Mouse (Mus musculus): Measurements from ENCODE around the gene 4930447C04Rik.
A peak's percentile ranks its signal among the peaks of the same experiment; 100 is the strongest.

The 4930447C04Rik gene

DNA sequence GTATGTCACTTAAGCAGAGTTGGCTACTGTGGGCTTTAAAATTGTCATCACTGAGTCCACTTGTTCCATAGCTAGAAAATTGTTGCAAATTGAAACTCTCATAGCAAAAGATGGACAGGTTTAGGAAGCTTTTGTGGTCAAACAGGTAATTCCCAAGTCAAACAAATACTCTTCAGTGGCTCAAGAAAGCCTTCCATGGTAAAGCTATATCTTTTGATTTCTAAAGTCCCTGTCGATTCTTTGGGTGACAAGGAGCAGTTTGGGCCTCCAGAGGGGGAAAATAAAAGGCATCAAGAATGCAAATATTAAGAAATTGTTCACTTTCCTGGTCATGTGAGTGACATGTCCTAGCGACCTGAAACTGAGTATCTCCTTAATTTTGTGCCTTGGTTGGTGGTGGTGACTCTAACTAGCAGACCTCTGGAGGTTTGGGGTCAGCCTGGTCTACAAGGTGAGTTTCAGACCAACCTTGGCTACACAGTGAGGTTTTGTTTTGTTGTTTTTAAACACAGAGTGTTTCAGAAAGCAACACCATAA lies 3.1 kb upstream of the 4930447C04Rik start:
- DNase-seq (ENCODE audit: low spot score in 2 of 2) = no peak

DNA sequence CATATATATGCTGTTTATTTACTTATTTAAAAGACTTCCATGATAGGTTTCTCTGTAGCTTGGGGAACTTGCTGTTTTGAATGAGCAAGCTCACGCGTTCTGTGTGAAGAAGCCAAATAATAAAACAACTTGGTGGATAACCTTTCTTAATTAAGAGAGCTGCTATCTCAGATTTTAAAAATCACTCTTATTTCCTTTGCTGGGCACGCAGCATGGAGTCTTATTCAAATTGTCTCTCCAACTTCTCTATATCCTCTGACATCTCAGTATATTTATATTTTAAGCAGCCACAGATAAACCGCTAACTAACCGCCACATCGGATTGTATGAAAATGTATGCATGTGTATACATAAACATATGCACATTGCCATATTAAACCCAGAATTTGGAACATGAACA lies 1.6 kb upstream of the 4930447C04Rik start:
- DNase-seq (ENCODE audit: low spot score in 2 of 2) = no peak

DNA sequence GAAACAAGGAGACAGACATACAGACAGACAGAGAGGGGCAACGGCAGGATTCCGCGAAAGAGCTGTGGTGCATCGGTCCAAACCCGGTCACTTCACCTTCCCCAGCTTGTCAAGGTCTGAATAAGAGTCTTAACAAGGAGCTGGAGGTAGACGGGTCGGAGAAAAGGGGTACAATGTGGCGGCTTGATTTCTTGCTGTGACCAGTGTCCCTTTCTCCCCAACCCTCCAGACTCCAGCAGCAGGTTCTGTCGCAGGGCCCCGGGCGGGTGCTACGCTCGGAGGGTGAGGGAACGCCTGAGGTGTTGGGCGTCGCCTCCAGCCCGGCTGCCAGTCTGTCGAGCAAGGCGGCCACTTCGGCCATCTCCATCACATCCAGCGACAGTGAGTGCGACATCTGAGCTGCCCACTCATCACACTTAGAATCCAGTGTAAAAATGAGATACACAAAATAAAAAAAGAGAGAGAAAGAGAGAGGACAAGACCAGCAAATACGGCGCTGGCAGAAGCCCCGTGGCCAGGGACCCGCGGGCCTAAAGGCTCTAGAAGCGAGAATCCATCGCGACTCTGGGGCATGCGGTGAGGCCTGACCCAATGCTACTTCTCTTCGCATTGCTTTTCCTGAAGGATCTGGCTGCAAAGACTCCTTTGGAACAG lies 951 bp upstream of the 4930447C04Rik start:
- DNase-seq (ENCODE audit: low spot score in 2 of 2) = no peak

DNA sequence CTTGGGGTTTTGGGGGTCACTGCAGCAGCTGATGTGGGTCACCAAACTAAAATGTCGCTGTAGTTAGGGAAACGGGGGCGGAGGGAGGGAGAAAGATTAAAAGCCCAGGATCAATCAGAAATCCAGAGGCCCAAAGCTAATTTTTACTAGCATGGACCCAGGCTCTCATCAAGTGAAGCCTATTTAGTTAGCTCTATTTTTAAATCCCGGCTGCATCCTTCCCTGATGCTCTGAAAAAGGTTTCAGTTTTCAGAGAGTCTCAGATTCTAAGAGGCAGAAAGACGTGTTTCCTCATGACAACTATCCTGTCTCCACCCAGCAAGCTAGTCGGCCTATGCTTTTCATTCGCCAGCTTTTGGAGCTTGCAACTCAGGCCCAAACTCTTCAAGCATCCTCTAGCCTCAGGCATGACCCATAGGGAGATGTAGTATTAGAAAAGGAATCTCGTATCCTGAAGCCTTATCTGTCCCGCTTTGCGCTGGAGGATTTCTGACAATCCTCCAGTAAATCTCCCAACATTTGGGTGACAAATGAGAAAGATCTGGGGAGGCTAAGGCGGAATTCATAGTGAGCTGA lies 336 bp upstream of the 4930447C04Rik start:
- DNase-seq (ENCODE audit: low spot score in 2 of 2) = no peak

DNA sequence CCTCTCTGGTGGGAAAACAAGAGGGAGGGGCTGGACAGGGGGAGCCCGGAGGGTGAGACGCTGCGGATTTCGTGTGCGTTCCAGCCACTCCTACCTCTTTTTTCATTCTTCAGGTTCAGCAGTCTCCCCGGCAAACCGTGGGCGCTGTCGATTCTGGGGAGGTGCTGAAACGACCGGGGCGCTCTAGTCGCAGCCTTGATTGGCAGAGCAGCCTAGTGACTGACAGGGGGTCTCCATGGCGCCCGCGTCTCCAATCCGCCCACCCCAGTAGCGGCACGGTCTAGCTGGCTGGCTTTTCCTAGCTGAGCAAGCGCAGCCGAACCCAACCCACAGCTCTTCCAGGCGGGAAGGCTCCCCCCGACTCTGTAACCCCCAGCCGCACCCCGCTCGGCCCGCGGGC lies 958 bp downstream of the 4930447C04Rik start, which contains the start of gene Six6:
Gene Six6, plus strand, starts transcription at position 277 of the 400 bp plus-strand sequence.
- DNase-seq (ENCODE audit: low spot score in 2 of 2) = no peak

DNA sequence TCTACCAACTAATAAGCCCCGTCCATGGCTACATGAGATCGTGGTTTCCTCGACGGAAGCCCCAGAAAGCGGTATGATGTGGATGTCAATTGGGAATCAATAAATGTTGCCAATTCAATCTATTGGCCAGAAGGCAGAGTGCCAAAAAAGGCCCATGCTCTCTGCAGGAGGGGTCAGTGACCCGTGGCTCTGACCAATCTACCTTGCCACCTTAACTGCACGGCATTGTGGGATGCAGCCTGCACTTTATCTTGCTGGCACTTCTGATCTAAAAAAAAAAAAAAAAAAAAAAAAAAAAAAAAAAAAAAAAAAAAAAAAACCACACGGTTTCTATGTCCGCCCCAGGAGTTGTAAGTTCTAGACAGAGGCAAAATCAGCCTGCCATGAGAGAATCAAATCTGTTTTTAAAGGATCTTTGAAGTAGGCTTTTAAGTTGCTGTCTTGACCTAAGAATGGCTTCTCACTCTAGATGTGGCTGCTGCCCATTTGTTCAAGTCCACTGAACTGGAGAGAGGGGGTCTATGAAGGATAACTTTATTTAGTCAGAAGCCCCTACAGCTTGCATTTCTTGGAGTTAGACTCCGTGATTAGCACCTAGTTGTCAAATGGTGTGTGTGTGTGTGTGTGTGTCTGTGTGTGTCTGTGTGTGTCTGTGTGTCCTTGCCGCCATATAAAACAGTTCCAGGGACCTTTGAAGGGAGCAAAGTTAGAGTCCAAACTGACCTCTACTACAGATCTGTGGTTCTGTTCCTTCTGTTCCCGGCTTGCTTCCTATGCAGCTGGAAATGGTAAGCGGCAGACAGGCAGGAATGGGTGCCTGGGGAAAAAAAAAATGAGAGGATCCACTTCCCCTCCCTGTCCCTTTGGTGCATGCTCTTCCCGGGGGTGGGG lies 1.7 kb downstream of the 4930447C04Rik start:
- no peak for DNase-seq (ENCODE audit: low spot score in 2 of 2)

DNA sequence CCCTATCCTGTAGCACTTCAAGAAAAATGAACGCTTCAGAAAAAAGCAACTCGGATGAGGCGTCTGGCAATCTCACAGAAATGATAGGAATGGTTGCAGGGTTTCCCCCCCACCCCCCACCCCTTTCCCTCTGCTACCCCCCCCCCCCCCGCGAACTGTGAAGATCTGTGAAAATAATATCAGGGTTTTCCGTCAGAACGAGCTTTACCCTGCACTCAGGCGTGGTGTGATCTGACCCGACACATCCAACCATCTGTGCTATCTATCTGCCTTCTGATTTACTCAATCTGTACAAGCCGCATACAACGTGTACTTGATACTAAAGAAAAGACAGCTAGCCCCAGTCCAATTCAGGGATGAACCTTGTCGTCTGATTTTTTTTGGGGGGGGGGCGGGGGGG lies 2.4 kb downstream of the 4930447C04Rik start:
- no peak for DNase-seq (ENCODE audit: low spot score in 2 of 2)

DNA sequence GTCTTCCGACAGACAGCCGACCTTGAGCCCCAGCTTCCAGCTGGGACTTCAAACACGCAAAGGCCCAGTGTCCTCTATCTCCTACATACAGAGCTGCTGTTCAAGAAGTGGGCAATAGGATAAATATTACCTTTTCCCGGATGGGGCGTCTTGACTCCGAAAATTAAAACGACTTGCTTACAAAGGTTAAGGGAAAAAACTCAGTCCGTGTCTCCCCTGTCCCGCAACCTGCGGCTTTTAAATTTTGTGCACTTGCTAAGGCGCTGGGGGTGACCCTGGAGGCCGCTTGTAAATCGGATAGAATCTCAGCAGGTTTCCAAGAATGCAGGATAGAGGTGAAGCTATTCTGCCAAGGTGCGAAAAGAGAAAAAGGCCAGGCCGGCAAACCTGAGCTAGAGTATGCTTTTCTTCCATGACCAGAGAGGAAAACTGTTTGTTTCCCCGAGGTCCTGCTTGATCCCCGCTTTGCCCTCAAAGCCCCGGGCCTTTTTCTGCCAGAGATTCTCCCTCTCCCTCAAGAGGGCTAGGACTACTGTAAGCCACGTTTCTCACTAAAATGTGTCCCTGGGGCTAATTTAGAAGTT lies 2.9 kb downstream of the 4930447C04Rik start:
- no peak for DNase-seq (ENCODE audit: low spot score in 2 of 2)

DNA sequence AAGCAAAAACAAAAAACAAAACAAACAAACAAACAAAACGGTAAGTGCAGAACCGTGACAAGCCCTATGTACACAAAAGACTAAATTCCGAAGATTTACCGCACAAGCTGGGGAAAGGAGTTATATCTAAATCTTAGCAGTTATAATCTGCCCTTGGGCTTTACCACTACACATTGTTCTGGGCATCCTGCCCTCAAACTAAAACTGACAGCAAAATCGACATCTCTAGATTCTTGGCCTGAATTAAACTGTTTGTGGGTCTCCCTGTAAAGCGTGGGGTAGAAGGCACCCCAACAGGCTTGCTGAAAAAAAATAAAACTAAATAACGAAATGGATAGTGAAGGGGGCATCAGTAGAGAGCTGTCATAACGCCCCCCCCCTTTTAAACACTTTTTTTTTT lies 3.8 kb downstream of the 4930447C04Rik start:
- no peak for DNase-seq (ENCODE audit: low spot score in 2 of 2)

DNA sequence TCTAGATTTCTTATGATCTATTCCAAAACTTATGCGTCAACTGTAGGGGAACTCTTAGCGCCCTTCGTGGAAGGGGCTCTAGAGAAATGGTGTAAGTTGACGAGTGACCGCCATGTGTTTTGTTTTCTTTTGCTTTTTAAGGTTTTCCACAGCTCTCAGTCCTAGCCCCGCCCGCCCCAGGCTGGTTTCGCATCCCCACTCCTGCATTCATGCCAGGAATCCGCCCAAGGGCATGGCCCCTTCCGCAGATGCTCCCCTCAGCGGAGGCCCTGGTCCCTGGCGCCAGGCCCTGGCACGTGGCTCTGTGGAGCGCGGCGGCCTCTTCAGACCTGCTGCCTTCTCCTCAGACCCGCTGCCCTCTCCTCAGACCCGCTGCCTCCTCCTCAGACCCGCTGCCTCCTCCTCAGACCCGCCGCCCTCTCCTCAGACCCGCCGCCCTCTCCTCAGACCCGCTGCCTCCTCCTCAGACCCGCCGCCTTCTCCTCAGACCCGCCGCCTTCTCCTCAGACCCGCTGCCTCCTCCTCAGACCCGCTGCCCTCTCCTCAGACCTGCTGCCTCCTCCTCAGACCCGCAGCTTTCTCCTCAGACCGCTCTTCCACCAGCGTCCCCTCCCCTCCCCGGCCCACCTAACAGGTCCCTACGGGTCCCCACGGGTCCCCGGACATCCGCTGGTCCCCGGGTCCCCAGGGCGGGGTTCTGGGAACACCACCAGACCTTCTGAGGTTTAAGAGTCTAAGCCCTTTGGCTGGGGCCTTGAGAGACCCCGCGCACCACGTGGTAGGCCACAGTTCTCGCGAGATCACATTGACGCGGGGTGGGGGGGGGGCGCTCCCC lies 23.2 kb downstream of the 4930447C04Rik start:
- DNase-seq (ENCODE audit: low spot score in 2 of 2) = no peak

DNA sequence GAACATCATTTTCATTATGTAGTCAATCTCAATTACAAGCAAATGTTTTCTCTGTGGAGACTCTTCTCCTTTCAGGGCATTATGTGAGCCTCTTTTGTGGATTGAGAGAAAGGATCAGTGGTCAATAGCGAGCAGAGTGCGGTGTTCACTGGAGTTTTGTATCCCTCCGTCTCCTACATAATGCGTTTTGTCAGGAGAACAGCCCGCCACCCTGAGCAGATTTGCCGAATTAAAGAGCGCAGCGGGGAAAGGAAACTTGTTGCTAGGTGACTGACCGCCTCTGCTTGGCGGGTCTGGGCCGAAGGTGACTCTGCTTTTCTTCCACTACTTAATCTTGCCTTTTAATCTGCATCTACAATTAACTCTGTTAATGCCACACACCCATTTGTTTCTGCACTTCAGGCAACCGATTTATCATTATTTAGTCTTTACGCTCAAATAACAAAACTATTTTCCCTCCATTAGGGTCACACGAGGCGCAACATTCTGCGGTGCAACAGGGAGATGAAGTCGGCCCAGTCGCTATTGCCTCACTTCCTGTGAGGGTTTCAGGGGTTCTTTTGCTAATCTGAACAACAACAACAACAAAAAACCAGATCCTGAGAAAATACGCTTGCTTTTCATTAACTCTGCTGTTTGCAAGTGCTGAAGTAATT lies 86.1 kb downstream of the 4930447C04Rik start:
- no peak for DNase-seq (ENCODE audit: low spot score in 2 of 2)

DNA sequence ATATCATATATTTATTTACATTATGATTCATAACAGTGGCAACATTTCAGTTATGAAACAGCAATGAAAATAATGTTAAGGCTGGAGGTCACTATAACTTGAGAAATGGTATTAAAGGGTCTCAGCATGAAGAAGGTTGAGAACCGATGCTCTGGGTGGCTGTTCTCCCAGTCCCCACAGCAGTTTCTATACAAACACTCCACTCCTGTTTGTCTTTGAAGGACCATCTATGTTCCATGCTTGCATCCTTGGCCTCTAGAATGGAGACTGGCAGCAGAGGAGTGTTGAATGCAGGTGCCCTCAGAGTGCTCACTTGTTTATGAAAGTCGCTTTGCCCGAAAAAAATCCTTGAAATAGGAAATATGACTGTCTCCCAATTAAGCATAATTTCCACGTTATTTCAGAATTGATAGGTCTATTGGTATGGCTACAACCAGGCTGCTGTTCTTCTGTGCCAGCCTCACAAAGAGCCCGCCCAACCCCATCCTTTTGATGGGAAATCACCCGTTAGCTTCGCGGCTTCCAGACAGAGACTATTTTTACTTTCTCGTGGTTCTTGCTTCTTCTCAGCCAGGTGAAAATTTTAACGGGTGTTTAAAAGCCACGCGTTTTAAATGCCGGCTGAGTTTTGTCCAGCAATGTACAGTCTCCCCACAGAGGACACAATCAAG lies 87.0 kb downstream of the 4930447C04Rik start:
- no peak for DNase-seq (ENCODE audit: low spot score in 2 of 2)

DNA sequence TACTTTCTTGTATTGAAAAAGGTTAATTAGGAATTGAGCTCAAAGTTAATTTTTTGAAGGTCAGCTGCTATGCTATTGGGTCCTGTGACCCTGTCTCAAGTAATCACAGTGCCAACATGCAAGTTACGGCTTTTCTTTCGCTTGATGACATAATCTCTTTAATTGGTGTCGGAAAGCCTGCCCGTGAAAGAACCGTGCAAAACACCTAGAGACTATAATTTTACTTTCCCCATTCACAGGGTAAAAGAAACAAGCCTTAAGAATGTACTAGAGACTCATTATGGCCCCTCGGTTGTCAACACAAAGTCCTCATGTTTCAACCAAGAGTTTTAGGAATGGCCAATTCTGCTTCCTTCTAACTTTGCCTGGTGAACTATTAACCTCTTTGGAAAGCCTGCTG lies 88.3 kb downstream of the 4930447C04Rik start:
- no peak for DNase-seq (ENCODE audit: low spot score in 2 of 2)

DNA sequence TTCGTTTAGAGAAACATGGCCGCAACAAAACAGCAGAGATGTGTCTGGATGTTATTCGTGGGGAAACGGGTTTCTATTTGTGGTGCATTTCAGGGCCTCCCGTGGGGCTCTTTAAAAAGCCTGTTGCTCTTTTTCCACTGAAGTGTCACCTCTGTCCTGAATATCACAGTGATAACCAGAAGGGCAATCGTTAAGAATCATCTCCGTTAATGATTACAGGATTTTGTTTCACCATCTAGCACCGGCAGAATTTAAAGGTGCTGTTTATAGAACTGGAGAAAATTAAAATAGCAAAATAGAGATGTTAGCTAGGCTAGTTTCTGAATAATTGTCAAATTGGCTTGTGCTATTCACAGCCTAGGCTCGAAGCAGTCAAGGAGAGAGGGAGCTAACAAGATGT lies 90.4 kb downstream of the 4930447C04Rik start:
- DNase-seq (ENCODE audit: low spot score in 2 of 2) = no peak

DNA sequence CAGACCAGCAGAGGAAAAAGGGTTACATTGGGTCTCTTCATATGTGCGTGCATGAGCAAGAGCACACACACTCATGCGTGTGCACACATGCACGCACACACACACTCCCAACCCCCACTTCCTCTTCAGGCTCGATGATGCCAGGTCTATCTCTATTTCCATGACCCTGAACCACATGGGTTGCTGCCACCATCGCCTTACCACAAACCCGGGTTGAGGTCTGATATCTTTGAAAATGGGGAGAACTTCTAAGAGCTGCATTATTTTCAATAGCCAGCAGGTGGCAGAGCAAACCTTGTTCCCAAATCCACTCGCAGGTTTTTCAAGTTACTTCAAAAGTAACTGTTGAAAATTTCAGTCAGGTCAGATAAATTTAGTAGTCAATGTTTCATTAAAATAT lies 92.8 kb downstream of the 4930447C04Rik start:
- peak in 1 of 2 experiments; percentile 6 for DNase-seq (ENCODE audit: low spot score in 2 of 2)

DNA sequence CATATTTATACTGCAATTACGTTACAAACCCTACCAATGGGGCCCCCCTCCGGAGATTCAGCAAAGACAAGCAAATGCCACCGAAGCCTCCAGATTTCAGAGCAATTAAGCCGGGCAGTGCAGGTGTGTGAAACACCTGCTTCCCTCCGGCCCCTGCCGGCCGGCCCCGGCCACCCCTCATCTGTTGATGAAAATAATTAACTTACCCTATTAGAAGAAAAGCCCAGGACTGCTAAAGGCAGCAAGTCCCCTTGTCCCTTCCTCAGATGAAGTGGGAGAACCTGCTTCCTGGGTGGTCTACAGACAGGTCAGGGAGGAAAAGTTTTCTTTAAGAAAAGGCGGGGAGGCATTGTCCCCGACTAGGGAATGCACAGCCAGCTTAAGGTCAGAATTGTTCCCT lies 94.6 kb downstream of the 4930447C04Rik start:
- DNase-seq (ENCODE audit: low spot score in 2 of 2) = no peak

DNA sequence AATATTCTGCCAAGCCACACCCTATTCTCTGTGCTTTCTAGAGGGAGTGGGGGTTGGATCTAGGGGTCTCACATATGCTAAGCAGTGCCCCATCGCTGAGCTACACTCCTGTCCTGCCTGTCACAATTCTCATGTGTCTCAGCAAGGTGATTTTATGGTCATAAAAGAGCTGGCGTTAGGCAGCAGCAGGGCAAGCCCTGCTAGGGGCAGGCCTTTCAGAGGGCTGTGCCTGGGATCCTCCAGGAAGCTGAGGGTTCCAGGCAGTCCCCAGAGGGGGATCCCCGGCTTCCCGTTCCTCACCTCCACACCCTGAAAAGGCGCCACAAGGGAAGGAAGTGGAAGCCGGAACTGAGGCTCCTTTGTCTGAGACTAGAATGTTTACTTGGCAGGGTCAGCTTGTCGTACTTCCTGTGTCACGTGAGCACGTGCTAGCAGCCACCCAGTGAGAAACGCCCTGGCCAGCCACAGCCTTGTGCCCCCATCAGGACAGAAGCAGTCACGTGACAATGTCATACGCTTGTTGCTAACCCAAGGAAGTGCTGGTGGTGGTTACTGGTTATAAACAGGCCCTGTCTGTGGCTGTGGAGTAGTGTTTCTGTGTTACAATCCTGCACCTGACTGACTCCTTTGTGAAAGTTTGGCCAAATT lies 96.5 kb downstream of the 4930447C04Rik start:
- peak; percentile 36 to 50 for DNase-seq (ENCODE audit: low spot score in 2 of 2)

DNA sequence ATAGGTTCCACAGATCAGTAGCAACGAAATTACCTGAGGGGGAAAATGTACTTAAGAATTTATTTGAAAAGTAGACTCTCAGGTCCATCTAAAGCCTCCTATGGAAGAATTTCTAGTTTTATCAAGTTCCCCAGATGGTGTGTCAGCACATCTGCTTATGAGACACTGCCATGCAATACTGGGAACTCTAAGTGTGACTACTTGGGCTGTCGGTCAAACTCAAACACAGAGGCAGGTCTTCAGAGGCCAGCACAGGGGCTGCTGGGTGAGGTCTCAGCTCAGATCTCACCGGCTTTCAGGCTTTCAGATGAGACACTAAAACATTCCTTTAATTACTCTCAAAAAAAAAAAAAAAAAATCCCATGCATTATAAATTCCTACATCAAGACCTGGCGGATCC lies 97.0 kb downstream of the 4930447C04Rik start:
- DNase-seq (ENCODE audit: low spot score in 2 of 2) = no peak

DNA sequence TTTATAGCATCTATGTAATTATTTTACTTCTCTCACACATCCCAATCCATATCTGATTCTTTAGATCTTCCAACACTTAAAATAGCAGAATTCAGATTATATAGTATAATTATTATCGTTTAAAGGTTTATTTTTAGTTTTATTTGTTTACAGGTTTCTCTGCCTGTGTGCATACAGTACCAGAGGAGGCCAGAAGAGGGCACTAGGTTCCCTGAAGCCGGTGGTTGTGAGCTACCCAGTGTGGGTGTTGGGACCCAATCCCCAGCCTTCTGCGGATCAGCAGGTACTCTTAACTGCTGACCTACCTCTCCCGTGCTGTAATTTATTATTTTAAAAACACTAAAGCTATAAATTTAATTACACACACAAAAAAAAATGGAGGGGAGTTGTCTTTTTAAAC lies 97.4 kb downstream of the 4930447C04Rik start:
- DNase-seq (ENCODE audit: low spot score in 2 of 2) = no peak

DNA sequence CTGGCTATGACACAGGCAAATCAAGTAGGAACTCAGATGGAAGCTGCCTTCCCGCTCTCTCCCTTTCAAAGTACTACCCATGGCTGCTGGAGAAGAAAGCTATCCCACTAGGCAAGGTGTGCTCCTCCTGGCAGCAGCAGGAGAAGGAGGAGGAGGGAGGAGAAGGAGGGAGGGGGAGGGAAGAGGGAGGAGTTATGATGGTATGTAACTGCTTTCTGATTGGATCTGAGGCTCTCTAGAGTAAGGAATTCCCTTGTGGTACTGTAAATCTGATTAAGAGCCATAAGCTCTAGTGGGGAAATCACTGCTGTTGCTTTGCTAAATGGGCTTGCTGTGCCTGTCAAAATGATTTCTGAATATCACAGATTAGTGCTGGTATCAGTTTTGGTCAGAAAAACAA lies 99.1 kb downstream of the 4930447C04Rik start:
- DNase-seq (ENCODE audit: low spot score in 2 of 2) = no peak

Data from spleen, postnatal 14 days (tissue).